Mouse (Mus musculus): ENCODE measurements around the gene D1Ertd622e. TPM values are rescaled to one million over a fixed set of nuclear protein-coding genes. Genes with fewer than 3 reads are reported as not detected.

Gene D1Ertd622e
- polyA plus RNA-seq, 1 experiment, result 6.1 TPM

DNA sequence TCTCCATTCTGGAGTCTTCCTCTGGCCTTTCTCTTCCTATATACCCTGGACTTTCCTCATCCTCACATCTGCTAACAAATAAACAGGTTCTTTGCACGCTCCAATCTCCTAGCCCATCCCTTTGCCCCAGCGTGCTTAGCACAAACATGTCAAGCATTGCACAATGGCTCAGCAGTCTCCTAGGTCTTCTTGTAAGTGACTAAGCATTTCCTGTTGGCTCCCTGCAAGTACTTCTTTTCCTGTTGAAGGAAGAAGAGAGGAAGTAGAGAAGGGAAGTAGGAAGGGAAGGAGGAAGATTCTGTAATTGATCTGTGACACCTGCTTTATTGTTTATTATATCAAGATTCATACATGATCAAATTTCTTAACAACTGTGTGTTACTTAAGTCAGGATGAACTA lies 11.0 kb upstream of the D1Ertd622e start:
- no peak overlapping the region for H3K4me3 ChIP-seq
- no peak overlapping the region for H3ac ChIP-seq (ENCODE audit: control insufficient read depth, insufficient read length)
- H3K4me2 ChIP-seq (ENCODE audit: low read depth), result no peak overlapping the region
- no peaks in the 10 kb centered on the region for H3K36me3 ChIP-seq (ENCODE audit: control insufficient read depth, insufficient read depth)
- TF ChIP-seq MYOG (IDR thresholded peaks at IDR 0.05; ENCODE audit: control insufficient read depth in 1 of 3, insufficient read depth in 1 of 3, insufficient read length in 2 of 3, low read depth in 2 of 3), result no peak
- no peak for TF ChIP-seq MYOD1 (IDR thresholded peaks at IDR 0.05; ENCODE audit: control insufficient read depth in 1 of 3, insufficient read length in 2 of 3, low read depth in 2 of 3)
- TF ChIP-seq REST (IDR thresholded peaks at IDR 0.05; ENCODE audit: insufficient read depth, insufficient read length), result no peak
- no peak for TF ChIP-seq POLR2AphosphoS2 (IDR thresholded peaks at IDR 0.05; ENCODE audit: insufficient read length, low read depth)
- no peak for TF ChIP-seq E2F4 (IDR thresholded peaks at IDR 0.05; ENCODE audit: insufficient read depth)
- TF ChIP-seq USF1 (IDR thresholded peaks at IDR 0.05; ENCODE audit: low read depth), result no peak
- TF ChIP-seq CEBPB (IDR thresholded peaks at IDR 0.05; ENCODE audit: insufficient read depth, poor library complexity, severe bottlenecking), result no peak
- TF ChIP-seq MAX (IDR thresholded peaks at IDR 0.05; ENCODE audit: low read depth), result no peak
- TF ChIP-seq TCF3 (IDR thresholded peaks at IDR 0.05; ENCODE audit: insufficient read length, low read depth), result no peak
- TF ChIP-seq SRF (IDR thresholded peaks at IDR 0.05; ENCODE audit: control insufficient read depth, insufficient read length, low read depth), result no peak
- no peak for TF ChIP-seq TCF12 (IDR thresholded peaks at IDR 0.05; ENCODE audit: insufficient read depth, poor library complexity, severe bottlenecking)
- TF ChIP-seq POLR2A (IDR thresholded peaks at IDR 0.05; ENCODE audit: insufficient read length, low read depth), result no peak
- no peaks in the 10 kb centered on the region for H3K79me2 ChIP-seq (ENCODE audit: control insufficient read depth, insufficient read depth)
- no peaks in the 10 kb centered on the region for H3K27me3 ChIP-seq (ENCODE audit: control insufficient read depth, insufficient read depth, insufficient read length)

DNA sequence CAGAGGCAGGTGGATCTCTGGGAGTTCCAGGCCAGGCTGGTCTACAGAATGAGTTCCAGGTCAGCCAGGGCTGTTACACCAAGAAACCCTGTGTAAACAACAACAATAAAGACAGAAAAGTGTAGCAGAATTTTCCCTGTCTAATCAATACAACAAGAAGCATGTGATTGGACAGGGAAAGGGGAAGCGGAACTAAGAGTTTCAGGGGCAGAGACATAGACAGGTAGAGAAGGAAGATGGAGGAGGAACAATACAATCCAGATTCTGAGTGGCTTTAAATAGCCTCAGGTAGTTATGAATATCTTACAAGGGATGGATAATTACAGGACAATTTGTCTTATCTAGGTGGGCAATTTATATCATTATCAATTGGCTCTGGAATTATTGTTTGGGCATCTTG lies 5.4 kb upstream of the D1Ertd622e start:
- Histone ChIP-seq H3K79me2 (ENCODE audit: control insufficient read depth, insufficient read depth) (no peaks in the 10 kb centered on the region), H3ac (ENCODE audit: control insufficient read depth, insufficient read length) (no peak overlapping the region), H3K4me3 (no peak overlapping the region), H3K27me3 (ENCODE audit: control insufficient read depth, insufficient read depth, insufficient read length) (no peaks in the 10 kb centered on the region), H3K4me2 (ENCODE audit: low read depth) (no peak overlapping the region), H3K36me3 (ENCODE audit: control insufficient read depth, insufficient read depth) (no peaks in the 10 kb centered on the region)
- TF ChIP-seq CEBPB (IDR thresholded peaks at IDR 0.05; ENCODE audit: insufficient read depth, poor library complexity, severe bottlenecking) (no peak), POLR2AphosphoS2 (IDR thresholded peaks at IDR 0.05; ENCODE audit: insufficient read length, low read depth) (no peak), POLR2A (IDR thresholded peaks at IDR 0.05; ENCODE audit: insufficient read length, low read depth) (no peak), SRF (IDR thresholded peaks at IDR 0.05; ENCODE audit: control insufficient read depth, insufficient read length, low read depth) (no peak), TCF3 (IDR thresholded peaks at IDR 0.05; ENCODE audit: insufficient read length, low read depth) (no peak), MYOD1 (IDR thresholded peaks at IDR 0.05; ENCODE audit: control insufficient read depth in 1 of 3, insufficient read length in 2 of 3, low read depth in 2 of 3) (no peak), MAX (IDR thresholded peaks at IDR 0.05; ENCODE audit: low read depth) (no peak), REST (IDR thresholded peaks at IDR 0.05; ENCODE audit: insufficient read depth, insufficient read length) (no peak), TCF12 (IDR thresholded peaks at IDR 0.05; ENCODE audit: insufficient read depth, poor library complexity, severe bottlenecking) (no peak), USF1 (IDR thresholded peaks at IDR 0.05; ENCODE audit: low read depth) (no peak), E2F4 (IDR thresholded peaks at IDR 0.05; ENCODE audit: insufficient read depth) (no peak), MYOG (IDR thresholded peaks at IDR 0.05; ENCODE audit: control insufficient read depth in 1 of 3, insufficient read depth in 1 of 3, insufficient read length in 2 of 3, low read depth in 2 of 3) (no peak)

DNA sequence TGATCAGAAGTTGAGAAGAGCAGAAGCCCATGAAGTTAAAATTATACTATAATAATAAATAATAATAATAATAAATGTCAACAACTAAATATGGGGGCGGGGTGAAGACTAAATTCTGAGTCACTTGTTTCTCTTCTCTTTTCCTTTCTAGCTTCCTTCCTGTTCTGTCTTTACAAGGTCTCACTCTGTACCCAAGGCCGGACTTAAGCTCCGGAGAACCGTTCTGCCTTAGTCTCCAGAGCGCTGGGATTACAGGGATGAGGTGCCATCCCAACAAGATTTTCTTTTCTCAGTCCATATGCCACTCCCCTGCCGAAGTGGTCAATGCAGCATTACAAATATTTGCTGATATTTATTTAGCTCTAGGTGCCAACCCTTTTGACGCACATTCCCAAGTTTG lies 450 bp upstream of the D1Ertd622e start:
- no peaks in the 10 kb centered on the region for H3K36me3 ChIP-seq (ENCODE audit: control insufficient read depth, insufficient read depth)
- H3ac ChIP-seq (ENCODE audit: control insufficient read depth, insufficient read length), result peak overlapping the region; percentile 89
- TF ChIP-seq POLR2A (IDR thresholded peaks at IDR 0.05; ENCODE audit: insufficient read length, low read depth) (no peak), E2F4 (IDR thresholded peaks at IDR 0.05; ENCODE audit: insufficient read depth) (no peak), MYOG (IDR thresholded peaks at IDR 0.05; ENCODE audit: control insufficient read depth in 1 of 3, insufficient read depth in 1 of 3, insufficient read length in 2 of 3, low read depth in 2 of 3) (no peak)
- H3K27me3 ChIP-seq (ENCODE audit: control insufficient read depth, insufficient read depth, insufficient read length), result no peaks in the 10 kb centered on the region
- H3K4me3 ChIP-seq, result peak overlapping the region; percentile 31
- peaks cover 28% of the 10 kb centered on the region for H3K79me2 ChIP-seq (ENCODE audit: control insufficient read depth, insufficient read depth)
- peak overlapping the region; percentile 55 for H3K4me2 ChIP-seq (ENCODE audit: low read depth)

DNA sequence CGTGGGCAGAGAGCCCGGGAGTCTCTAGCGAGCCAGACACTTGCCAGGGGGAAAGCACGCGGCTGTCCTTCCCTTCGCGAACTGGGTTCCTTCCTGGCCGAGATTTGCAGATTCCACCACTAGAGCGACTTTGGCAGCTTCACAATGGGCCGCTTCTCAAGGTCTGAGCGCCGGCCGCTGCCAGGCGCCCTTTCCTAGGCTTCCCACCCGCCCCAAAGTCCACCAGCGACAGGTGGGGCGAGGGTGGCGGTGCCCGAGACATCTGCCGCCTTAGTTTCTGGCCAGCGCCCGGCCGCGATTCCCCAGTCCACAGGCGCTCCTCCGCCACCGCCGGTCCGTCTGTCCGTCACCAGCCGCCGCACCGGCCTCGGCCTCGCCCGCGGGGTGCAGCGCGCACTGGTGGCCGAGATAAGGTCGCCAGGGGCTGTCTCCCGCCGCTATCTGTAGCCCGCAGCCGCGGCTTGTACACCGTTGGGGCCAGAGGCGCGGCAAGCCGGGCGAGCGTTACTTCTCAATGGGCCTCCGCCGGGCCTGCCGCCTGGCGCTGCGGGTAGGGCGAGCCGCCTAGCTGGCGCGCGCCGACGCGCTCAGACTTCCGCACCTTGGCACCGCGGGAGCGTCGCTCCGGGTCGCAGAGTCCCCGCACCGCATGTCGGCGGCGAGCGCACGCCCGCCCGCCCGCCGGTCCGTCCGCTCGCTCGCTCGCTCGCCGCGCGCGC lies 1.0 kb downstream of the D1Ertd622e start:
- H3ac ChIP-seq (ENCODE audit: control insufficient read depth, insufficient read length), result peak overlapping the region; percentile 89
- no peaks in the 10 kb centered on the region for H3K36me3 ChIP-seq (ENCODE audit: control insufficient read depth, insufficient read depth)
- H3K27me3 ChIP-seq (ENCODE audit: control insufficient read depth, insufficient read depth, insufficient read length), result no peaks in the 10 kb centered on the region
- no peak for TF ChIP-seq SRF (IDR thresholded peaks at IDR 0.05; ENCODE audit: control insufficient read depth, insufficient read length, low read depth)
- TF ChIP-seq MYOD1 (IDR thresholded peaks at IDR 0.05; ENCODE audit: control insufficient read depth in 1 of 3, insufficient read length in 2 of 3, low read depth in 2 of 3), result peak in 2 of 3 experiments; percentile 71 to 82
- peak; percentile 13 for TF ChIP-seq POLR2A (IDR thresholded peaks at IDR 0.05; ENCODE audit: insufficient read length, low read depth)
- peak in 2 of 3 experiments; percentile 54 to 81 for TF ChIP-seq MYOG (IDR thresholded peaks at IDR 0.05; ENCODE audit: control insufficient read depth in 1 of 3, insufficient read depth in 1 of 3, insufficient read length in 2 of 3, low read depth in 2 of 3)
- peak overlapping the region; percentile 93 for H3K4me2 ChIP-seq (ENCODE audit: low read depth)
- peak overlapping the region; percentile 31 for H3K4me3 ChIP-seq
- H3K79me2 ChIP-seq (ENCODE audit: control insufficient read depth, insufficient read depth), result peaks cover 43% of the 10 kb centered on the region

DNA sequence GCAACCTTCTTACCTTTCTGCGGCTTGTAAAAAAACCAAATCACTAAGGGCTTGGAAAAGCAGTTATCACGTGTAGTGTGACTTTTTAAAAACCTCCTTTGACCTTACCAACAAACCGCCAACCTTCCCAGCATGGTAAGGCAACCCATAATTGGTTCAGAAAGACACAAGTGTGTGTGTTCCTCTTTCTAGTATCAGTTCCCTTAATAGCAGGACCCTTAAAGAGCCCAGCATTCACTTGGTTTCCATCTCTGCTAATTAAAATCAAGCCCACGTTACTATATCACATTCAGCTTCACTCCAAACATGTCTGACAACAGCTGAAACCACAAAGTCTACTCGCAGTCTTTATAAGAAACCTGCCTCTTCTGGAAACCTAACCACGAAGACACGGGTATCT lies 2.5 kb downstream of the D1Ertd622e start:
- peak overlapping the region; percentile 93 for H3K4me2 ChIP-seq (ENCODE audit: low read depth)
- H3K79me2 ChIP-seq (ENCODE audit: control insufficient read depth, insufficient read depth), result peaks cover 57% of the 10 kb centered on the region
- H3K27me3 ChIP-seq (ENCODE audit: control insufficient read depth, insufficient read depth, insufficient read length), result no peaks in the 10 kb centered on the region
- H3ac ChIP-seq (ENCODE audit: control insufficient read depth, insufficient read length), result no peak overlapping the region
- no peaks in the 10 kb centered on the region for H3K36me3 ChIP-seq (ENCODE audit: control insufficient read depth, insufficient read depth)
- TF ChIP-seq USF1 (IDR thresholded peaks at IDR 0.05; ENCODE audit: low read depth) (no peak), E2F4 (IDR thresholded peaks at IDR 0.05; ENCODE audit: insufficient read depth) (no peak), CEBPB (IDR thresholded peaks at IDR 0.05; ENCODE audit: insufficient read depth, poor library complexity, severe bottlenecking) (no peak), POLR2A (IDR thresholded peaks at IDR 0.05; ENCODE audit: insufficient read length, low read depth) (no peak), SRF (IDR thresholded peaks at IDR 0.05; ENCODE audit: control insufficient read depth, insufficient read length, low read depth) (no peak), MYOD1 (IDR thresholded peaks at IDR 0.05; ENCODE audit: control insufficient read depth in 1 of 3, insufficient read length in 2 of 3, low read depth in 2 of 3) (no peak), REST (IDR thresholded peaks at IDR 0.05; ENCODE audit: insufficient read depth, insufficient read length) (no peak)
- H3K4me3 ChIP-seq, result peak overlapping the region; percentile 31
